Mouse (Mus musculus) duodenum, adult 2 months (tissue): ENCODE results near the gene Mmp9. TPM values are rescaled to one million over a fixed set of nuclear protein-coding genes. Genes with fewer than 3 reads are reported as not detected.

Experiments used
- polyA plus RNA-seq: library from polyadenylated mRNA; depleted of rRNA; stranded (reverse); fragments of >200 nt; gene quantifications from 2 replicates; pipeline ENCODE4 v1.2.3, GENCODE M21; 2012; ENCODE audit warnings: low replicate concordance; rRNA removed

Gene Mmp9
- 7.9 and 23.2 TPM in 2 replicates for polyA plus RNA-seq

GRCm38 (mm10) chr2:164940140-164940830 lies at the start of gene Mmp9:
TSS of gene Mmp9 (plus strand) at chr2:164940780.

DNA sequence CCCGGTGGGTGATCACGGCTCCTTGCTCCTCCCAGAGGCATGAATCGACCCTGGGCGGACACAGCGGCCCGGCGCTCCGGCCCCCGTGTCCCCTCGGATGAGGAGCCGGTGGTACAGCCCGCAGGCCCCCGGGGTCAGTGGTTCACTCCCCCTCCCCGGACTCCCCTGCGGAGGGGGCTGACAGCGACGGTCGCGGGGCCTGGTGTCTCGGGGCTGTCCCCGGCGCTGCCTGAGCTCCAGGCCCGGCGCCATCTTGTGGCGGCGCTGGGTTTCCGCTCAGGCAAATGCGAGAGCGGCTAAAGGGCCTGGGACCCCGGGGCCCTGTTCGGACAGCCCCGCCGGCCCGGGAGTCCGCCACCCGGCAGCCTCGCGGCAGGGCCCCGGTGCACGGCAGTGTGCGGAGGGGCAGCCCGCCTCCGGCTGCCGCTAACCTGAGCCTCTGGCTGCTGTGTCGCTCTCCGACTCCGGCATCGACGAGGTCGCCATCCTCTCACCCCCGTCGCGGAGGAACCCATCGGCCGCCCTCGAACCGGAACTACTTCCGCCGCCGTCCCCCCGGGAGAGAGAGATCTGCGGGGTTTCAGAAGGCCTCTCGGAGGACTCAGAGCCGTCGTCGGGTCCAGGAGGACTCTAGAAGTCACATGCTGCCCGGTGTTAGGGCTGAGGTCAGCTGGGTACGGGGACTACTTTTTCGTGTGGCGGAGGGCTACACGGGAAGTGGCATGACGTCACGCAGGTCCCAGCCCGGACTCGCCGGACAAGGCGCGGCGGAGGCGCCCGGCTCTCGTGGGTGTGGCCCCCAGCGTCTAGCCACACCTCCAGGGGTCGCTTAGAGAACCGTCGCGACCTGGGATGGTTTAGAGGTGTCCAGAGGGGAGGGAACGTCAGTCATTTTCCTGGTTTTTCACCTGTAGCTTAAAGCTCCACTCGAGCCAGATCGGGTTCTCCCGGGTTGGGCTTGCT lies 29.2 kb upstream of the Mmp9 start, which contains the start of gene Zfp335:
TSS of gene Zfp335 (minus strand) at position 672 of the 963 bp plus-strand sequence.

GRCm38 (mm10) chr2:164960716-164961441 lies 20.3 kb downstream of the Mmp9 start, which contains the start of gene Slc12a5:
TSS of gene Slc12a5 (plus strand) at chr2:164960802.

Other genes with a start within 250 kb of the Mmp9 start
- not detected in 2 replicates for gene Spint4, start 242.3 kb upstream of the Mmp9 start, polyA plus RNA-seq
- gene Spint5, start 225.5 kb upstream of the Mmp9 start, polyA plus RNA-seq: not detected in 2 replicates
- 1.2 TPM in 1 of 2 replicates, not detected in the other for gene Wfdc3, start 194.8 kb upstream of the Mmp9 start, polyA plus RNA-seq
- 23.0 and 61.4 TPM in 2 replicates for gene Dnttip1, start 194.8 kb upstream of the Mmp9 start, polyA plus RNA-seq
- gene Ube2c, start 170.9 kb upstream of the Mmp9 start, polyA plus RNA-seq: 68.5 and 95.4 TPM in 2 replicates
- gene Tnnc2, start 160.8 kb upstream of the Mmp9 start, polyA plus RNA-seq: not detected in 2 replicates
- 16.0 and 24.1 TPM in 2 replicates for gene Snx21, start 155.0 kb upstream of the Mmp9 start, polyA plus RNA-seq
- 157 and 164 TPM in 2 replicates for gene Acot8, start 135.9 kb upstream of the Mmp9 start, polyA plus RNA-seq
- 1.9 and 2.1 TPM in 2 replicates for gene Zswim3, start 135.7 kb upstream of the Mmp9 start, polyA plus RNA-seq
- 7.2 and 8.6 TPM in 2 replicates for gene Zswim1, start 118.1 kb upstream of the Mmp9 start, polyA plus RNA-seq
- not detected in 2 replicates for gene Spata25, start 112.2 kb upstream of the Mmp9 start, polyA plus RNA-seq
- 283 and 318 TPM in 2 replicates for gene Ctsa, start 107.9 kb upstream of the Mmp9 start, polyA plus RNA-seq
- gene Neurl2, start 107.3 kb upstream of the Mmp9 start, polyA plus RNA-seq: 2.7 and 3.2 TPM in 2 replicates
- gene Pltp, start 83.1 kb upstream of the Mmp9 start, polyA plus RNA-seq: 28.5 and 38.0 TPM in 2 replicates
- 29.6 and 30.0 TPM in 2 replicates for gene Pcif1, start 61.5 kb upstream of the Mmp9 start, polyA plus RNA-seq
- gene Zfp335, start 29.0 kb upstream of the Mmp9 start, polyA plus RNA-seq: 25.0 and 27.2 TPM in 2 replicates
- 0.52 and 1.1 TPM in 2 replicates for gene Slc12a5, start 20.0 kb downstream of the Mmp9 start, polyA plus RNA-seq
- 16.9 and 17.2 TPM in 2 replicates for gene Ncoa5, start 94.1 kb downstream of the Mmp9 start, polyA plus RNA-seq
- gene Cd40, start 114.8 kb downstream of the Mmp9 start, polyA plus RNA-seq: 2.1 and 3.0 TPM in 2 replicates
- gene 1700025C18Rik, start 150.0 kb downstream of the Mmp9 start, polyA plus RNA-seq: not detected in 2 replicates